In the genomic region with DNA sequence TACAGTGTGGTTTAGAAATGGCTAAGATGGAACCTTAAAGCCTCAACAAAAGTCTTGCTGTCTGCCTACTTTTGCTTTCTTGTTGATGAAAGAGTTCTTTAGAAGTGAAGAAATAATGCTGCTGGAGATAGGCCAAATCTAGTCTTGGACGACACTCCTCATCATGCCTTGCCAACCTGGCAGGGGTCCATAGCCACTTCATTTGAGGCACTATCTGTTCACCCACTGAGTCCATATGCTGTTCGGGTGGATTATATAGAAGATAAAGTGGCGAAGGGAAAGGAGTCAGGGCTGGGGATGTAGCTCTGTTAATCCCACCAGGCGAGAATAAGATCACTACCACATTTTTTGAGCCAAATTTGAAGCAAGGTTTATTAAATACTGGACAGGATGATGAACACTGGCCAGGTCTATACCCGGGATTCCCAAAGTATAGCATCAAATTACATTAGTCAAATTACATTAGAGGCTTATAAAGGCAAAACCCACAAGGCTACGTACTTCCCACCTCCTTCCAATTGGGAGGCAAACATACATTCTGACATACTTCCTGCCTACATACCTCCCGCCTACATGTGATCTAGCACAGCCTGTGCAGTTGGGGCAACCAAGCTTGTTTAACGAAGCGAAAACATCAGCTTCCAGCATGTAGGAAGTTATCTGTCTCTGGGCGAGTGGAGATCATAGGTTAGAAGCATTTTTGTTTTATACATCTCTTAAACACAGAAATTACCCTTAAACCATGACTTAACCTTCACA, we compare ENCODE assay signal across 10 mouse cellular contexts.
DNase-seq lines count a peak whose midpoint lies in the region; ATAC-seq and TF ChIP-seq lines count a peak whose summit lies in the region.
"Had no signal": no experiment of that assay in that cellular context is flagged by ENCODE, and none has a peak within 500 bp of the region (broad histone marks: within the 10 kb centered on the region; RNA-seq: fewer than 3 reads in every experiment).

No protein-coding gene starts in this region.

- H3K36me3 ChIP-seq in liver, adult 2 months (ENCODE audit: control insufficient read depth, insufficient read depth, low read length), result no peaks in the 10 kb centered on the region
- no peaks in the 10 kb centered on the region for H3K36me3 ChIP-seq in liver, postnatal 0 days (replicated peaks; ENCODE audit: insufficient read depth, low read length)
- H3K36me3 ChIP-seq: embryonic facial prominence, embryonic 12.5 days had no signal

- no peak overlapping the region for H3K4me3 ChIP-seq in liver, adult 2 months (ENCODE audit: insufficient read depth, low read depth, low read length)
- no peak overlapping the region for H3K4me3 ChIP-seq in liver, postnatal 0 days (ENCODE audit: low read depth, low read length)
- H3K4me3 ChIP-seq: embryonic facial prominence, embryonic 12.5 days had no signal

- TF ChIP-seq EP300 in liver, postnatal 0 days (IDR thresholded peaks at IDR 0.05; ENCODE audit: low read depth), result no peak

- H3K79me2 ChIP-seq in liver, adult 2 months (ENCODE audit: control insufficient read depth, insufficient read depth, low read length), result no peaks in the 10 kb centered on the region

- no peak for ATAC-seq in liver, postnatal 0 days

- 84% methylated on average over 10 of the region's 10 CpGs for WGBS in liver, adult 2 months
- WGBS in liver, postnatal 0 days (ENCODE audit: insufficient replicate concordance), result 80% methylated on average over 10 of the region's 10 CpGs

- H3K27ac ChIP-seq in liver, adult 2 months (replicated peaks; ENCODE audit: insufficient read depth, low read depth, low read length), result no peak overlapping the region
- no peak overlapping the region for H3K27ac ChIP-seq in liver, postnatal 0 days (ENCODE audit: low read depth)
- H3K27ac ChIP-seq: embryonic facial prominence, embryonic 12.5 days had no signal

- no peak overlapping the region for H3K9ac ChIP-seq in liver, adult 2 months (ENCODE audit: low read depth, low read length)
- no peak overlapping the region for H3K9ac ChIP-seq in liver, postnatal 0 days (replicated peaks)
- H3K9ac ChIP-seq: embryonic facial prominence, embryonic 12.5 days had no signal

- no peak overlapping the region for H3K4me2 ChIP-seq in liver, postnatal 0 days (ENCODE audit: low read depth, low read length)
- H3K4me2 ChIP-seq: embryonic facial prominence, embryonic 12.5 days had no signal

- no peak for TF ChIP-seq POLR2A in liver, adult 2 months (IDR thresholded peaks at IDR 0.05; ENCODE audit: extremely low read depth, insufficient read depth, low read length)

- no peaks in the 10 kb centered on the region for H3K27me3 ChIP-seq in liver, adult 2 months (ENCODE audit: control insufficient read depth, insufficient read depth, low read length)
- H3K27me3 ChIP-seq in liver, postnatal 0 days (ENCODE audit: insufficient read depth, low read length), result no peaks in the 10 kb centered on the region
- H3K27me3 ChIP-seq: embryonic facial prominence, embryonic 12.5 days had no signal

- no peak for TF ChIP-seq CTCF in liver, adult 2 months (IDR thresholded peaks at IDR 0.05; ENCODE audit: low read depth, low read length)
- no peak for TF ChIP-seq CTCF in liver, postnatal 0 days (IDR thresholded peaks at IDR 0.05; ENCODE audit: low read depth)

- peak; percentile 9 for DNase-seq in liver, adult 2 months (ENCODE audit: extremely low read depth, low read depth, low spot score)
- no peak for DNase-seq in liver, postnatal 0 days
- DNase-seq in cerebellum, postnatal 10 days, result peak; percentile 89 to 90
- peak; percentile 7 for DNase-seq in layer of hippocampus, adult 9-11 months
- DNase-seq in right cerebral cortex, postnatal 14 days, result peak; percentile 34
- no peak for DNase-seq in urinary bladder, adult 2 months (ENCODE audit: low spot score)
- DNase-seq in natural killer cell, adult 2 months (ENCODE audit: low spot score in 2 of 2), result no peak
- no peak for DNase-seq in thymus, adult 18-20 months
- DNase-seq: retina, postnatal 1 day had no signal

- H3K9me3 ChIP-seq in liver, postnatal 0 days (ENCODE audit: low read length), result no peaks in the 10 kb centered on the region
- H3K9me3 ChIP-seq: embryonic facial prominence, embryonic 12.5 days had no signal

- H3K4me1 ChIP-seq in liver, adult 2 months (ENCODE audit: control insufficient read depth, insufficient read depth, low read length), result no peaks in the 10 kb centered on the region
- H3K4me1 ChIP-seq in liver, postnatal 0 days (ENCODE audit: insufficient read depth), result no peaks in the 10 kb centered on the region
- H3K4me1 ChIP-seq: embryonic facial prominence, embryonic 12.5 days had no signal

Comparison
In these comparisons a context has a peak if more than half of its experiments do, and no peak if none do; other contexts are left out.
1. DNase-seq: peak in liver, adult 2 months (single experiment), cerebellum, postnatal 10 days (2 of 2), layer of hippocampus, adult 9-11 months (single experiment) and right cerebral cortex, postnatal 14 days (single experiment); none in liver, postnatal 0 days (single experiment), urinary bladder, adult 2 months (single experiment), natural killer cell, adult 2 months (0 of 2) and thymus, adult 18-20 months (0 of 2).